Mouse (Mus musculus) thymus, adult 2 months (tissue): ENCODE results near the gene Uncx.

Experiments used
- CTCF ChIP-seq: fragments of 200-500 bp; IDR thresholded peaks from 2 replicates; pipeline ENCODE4 v1.5.1; 2012; ENCODE audit warnings: mild to moderate bottlenecking, control low read depth, low read length, moderate library complexity, borderline replicate concordance; ENCODE audit not compliant: control insufficient read depth, poor library complexity, insufficient read depth; ENCODE audit errors: extremely low read depth
- POLR2A ChIP-seq: fragments of 200-500 bp; IDR thresholded peaks from 2 replicates; pipeline ENCODE4 v1.6.1; 2012; ENCODE audit warnings: mild to moderate bottlenecking, low read length, control low read depth, moderate library complexity; ENCODE audit not compliant: control insufficient read depth, poor library complexity, insufficient read depth; ENCODE audit errors: extremely low read depth

DNA sequence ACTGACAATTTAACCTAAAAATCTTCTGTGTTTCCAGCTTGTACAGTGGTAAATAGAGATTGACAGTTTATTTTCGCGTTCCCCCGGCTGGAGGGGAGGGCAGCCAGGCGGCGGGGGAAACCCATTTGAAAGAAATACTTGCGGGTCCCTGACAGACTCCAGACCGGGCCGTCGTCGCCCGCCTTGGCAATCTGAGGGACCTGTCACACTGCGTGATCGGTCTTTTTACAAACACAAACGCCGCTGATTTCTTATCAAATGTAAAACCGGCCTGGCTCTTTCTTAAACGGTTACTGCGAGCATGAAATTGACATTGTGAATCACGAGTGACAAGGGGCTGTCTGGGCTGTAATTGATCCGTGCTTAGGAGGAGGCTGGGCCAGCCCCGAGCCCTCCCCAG lies 50.5 kb downstream of the Uncx start:
- TF ChIP-seq POLR2A (no peak), CTCF (no peak)
